In genomic region chr2:180267955-180268354, GRCm38 (mm10) we compare ENCODE assay signal across 37 mouse cellular contexts. TPM values are rescaled to one million over a fixed set of nuclear protein-coding genes. Genes with fewer than 3 reads are reported as not detected.
"Had no signal": no experiment of that assay in that cellular context is flagged by ENCODE, and none has a peak within 500 bp of the region (broad histone marks: within the 10 kb centered on the region; RNA-seq: fewer than 3 reads in every experiment).

No protein-coding gene starts in this region.

- H3K27me3 ChIP-seq: heart, embryonic 13.5 days; heart, embryonic 15.5 days; hindbrain, embryonic 12.5 days; kidney, embryonic 15.5 days; limb, embryonic 13.5 days; limb, embryonic 15.5 days had no signal

- DNase-seq: forebrain, postnatal 0 days; gastrocnemius, postnatal 14 days; gastrocnemius, postnatal 36 days; heart, adult 18-20 months; heart, postnatal 14 days; heart, postnatal 36 days; kidney, adult 11 months; kidney, adult 2 months; kidney, adult 9 months; kidney, postnatal 14 days; kidney, postnatal 36 days; layer of hippocampus, adult 9-11 months; layer of hippocampus, postnatal 36 days; left cerebral cortex, postnatal 4 days had no signal

- H3K27ac ChIP-seq: heart, embryonic 13.5 days; heart, embryonic 15.5 days; hindbrain, embryonic 12.5 days; kidney, embryonic 15.5 days; kidney, postnatal 0 days; limb, embryonic 13.5 days; limb, embryonic 15.5 days; liver, embryonic 14.5 days had no signal

- H3K9ac ChIP-seq: forebrain, postnatal 0 days; heart, embryonic 13.5 days; heart, embryonic 15.5 days; hindbrain, embryonic 12.5 days; kidney, embryonic 15.5 days; limb, embryonic 13.5 days; limb, embryonic 15.5 days; liver, embryonic 14.5 days had no signal

- H3K4me3 ChIP-seq: heart, embryonic 13.5 days; heart, embryonic 15.5 days; hindbrain, embryonic 12.5 days; kidney, embryonic 15.5 days; limb, embryonic 13.5 days; limb, embryonic 15.5 days had no signal

- H3K9me3 ChIP-seq: heart, embryonic 13.5 days; heart, embryonic 15.5 days; hindbrain, embryonic 12.5 days; kidney, embryonic 15.5 days; limb, embryonic 13.5 days; limb, embryonic 15.5 days had no signal

- ATAC-seq: forebrain, postnatal 0 days; hindbrain, embryonic 16.5 days; intestine, embryonic 16.5 days had no signal

- H3K4me2 ChIP-seq: heart, embryonic 11.5 days; heart, embryonic 13.5 days; heart, embryonic 15.5 days; hindbrain, embryonic 12.5 days; kidney, embryonic 15.5 days; limb, embryonic 13.5 days; limb, embryonic 15.5 days had no signal

RNA-seq across cellular contexts. Expression of gene Rbbp8nl, which starts 21.7 kb away (rescaled TPM):
- total RNA-seq: forebrain, postnatal 0 days; gastrocnemius, adult 18-20 months; gastrocnemius, adult 8-10 months; gastrocnemius, postnatal 14 days; gastrocnemius, postnatal 36 days; heart, adult 18-20 months; heart, adult 8-10 months; heart, postnatal 14 days; heart, postnatal 36 days; hematopoietic stem cell, adult 5-6 weeks; layer of hippocampus, adult 8-10 months; layer of hippocampus, postnatal 14 days; layer of hippocampus, postnatal 36 days; left cerebral cortex, adult 18-20 months; left cerebral cortex, adult 8-10 months; left cerebral cortex, postnatal 10 days; left cerebral cortex, postnatal 25 days; left cerebral cortex, postnatal 4 days; liver, adult 2 months had no signal
- polyA plus RNA-seq: forebrain, postnatal 0 days; heart, postnatal 0 days; hindbrain, embryonic 16.5 days; liver, adult 2 months had no signal
